Comparison of ENCODE assay signal across 21 mouse cellular contexts in the genomic region with DNA sequence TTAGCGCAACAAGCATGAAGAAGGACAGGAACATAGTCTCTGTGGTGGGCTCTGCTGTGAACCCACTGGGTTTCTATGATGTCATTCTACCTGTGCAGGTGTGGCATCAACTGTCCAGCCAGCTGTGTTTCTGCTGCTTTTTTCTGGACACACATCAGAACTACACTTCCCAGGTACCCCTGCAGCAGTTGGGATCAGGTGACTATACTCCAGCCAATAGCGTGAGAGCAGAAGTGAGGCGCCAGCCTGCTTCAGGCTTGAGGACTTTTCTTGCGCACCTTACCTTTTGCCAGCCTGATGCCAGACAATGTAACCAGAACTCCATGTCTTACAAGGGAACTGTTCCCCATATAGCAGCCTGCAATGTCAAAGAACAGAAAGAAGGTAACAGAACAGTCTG.
A peak's percentile ranks its signal among the peaks of the same experiment; 100 is the strongest.
DNase-seq lines count a peak whose midpoint lies in the region; ATAC-seq and TF ChIP-seq lines count a peak whose summit lies in the region.
"Had no signal": no experiment of that assay in that cellular context is flagged by ENCODE, and none has a peak within 500 bp of the region (broad histone marks: within the 10 kb centered on the region; RNA-seq: fewer than 3 reads in every experiment).

No protein-coding gene starts in this region.

- WGBS in hindbrain, postnatal 0 days = 88% methylated on average over 4 of the region's 4 CpGs
- WGBS in hindbrain, embryonic 16.5 days = 86% methylated on average over 4 of the region's 4 CpGs

- H3K79me2 ChIP-seq in CH12.LX (replicated peaks; ENCODE audit: control insufficient read depth, extremely low read depth, insufficient read depth, poor library complexity, severe bottlenecking) = no peaks in the 10 kb centered on the region

- H3K4me2 ChIP-seq in hindbrain, postnatal 0 days (ENCODE audit: low read depth, low read length) = no peak overlapping the region
- H3K4me2 ChIP-seq in hindbrain, embryonic 16.5 days (ENCODE audit: low read length) = no peak overlapping the region
- H3K4me2 ChIP-seq in CH12.LX (ENCODE audit: insufficient read depth, low read depth, poor library complexity, severe bottlenecking) = no peak overlapping the region
- H3K4me2 ChIP-seq: embryonic facial prominence, embryonic 12.5 days; forebrain, embryonic 12.5 days; heart, embryonic 11.5 days; heart, embryonic 15.5 days; hindbrain, embryonic 13.5 days had no signal

- no peak for TF ChIP-seq CTCF in hindbrain, postnatal 0 days (IDR thresholded peaks at IDR 0.05; ENCODE audit: low read depth)
- TF ChIP-seq CTCF in CH12.LX (conservative IDR thresholded peaks at IDR 0.05 in 1 of 2, IDR thresholded peaks at IDR 0.05 in 1 of 2; ENCODE audit: low read depth in 2 of 2, low read length in 2 of 2) = no peak

- no peaks in the 10 kb centered on the region for H3K36me3 ChIP-seq in hindbrain, postnatal 0 days (ENCODE audit: insufficient read depth, low read length)
- H3K36me3 ChIP-seq in hindbrain, embryonic 16.5 days (ENCODE audit: control insufficient read depth, insufficient read depth, low read length) = no peaks in the 10 kb centered on the region
- H3K36me3 ChIP-seq in CH12.LX (replicated peaks in 1 of 2; ENCODE audit: control insufficient read depth in 1 of 2, insufficient read depth in 1 of 2, low read length in 1 of 2) = no peaks in the 10 kb centered on the region
- H3K36me3 ChIP-seq: embryonic facial prominence, embryonic 12.5 days; forebrain, embryonic 12.5 days; heart, embryonic 15.5 days; hindbrain, embryonic 13.5 days had no signal

- H3K27ac ChIP-seq in hindbrain, postnatal 0 days = no peak overlapping the region
- H3K27ac ChIP-seq in hindbrain, embryonic 16.5 days (ENCODE audit: low read depth, low read length) = no peak overlapping the region
- H3K27ac ChIP-seq in CH12.LX (ENCODE audit: insufficient read depth, low read depth) = no peak overlapping the region
- H3K27ac ChIP-seq: embryonic facial prominence, embryonic 12.5 days; gastrocnemius, adult 2 months; heart, embryonic 15.5 days; hindbrain, embryonic 13.5 days had no signal

- no peak for TF ChIP-seq RAD21 in CH12.LX (IDR thresholded peaks at IDR 0.05; ENCODE audit: low read depth, low read length)

- H3K27me3 ChIP-seq in hindbrain, postnatal 0 days (ENCODE audit: insufficient read depth, low read length) = no peaks in the 10 kb centered on the region
- H3K27me3 ChIP-seq in hindbrain, embryonic 16.5 days (replicated peaks; ENCODE audit: control insufficient read depth, insufficient read depth, low read length) = no peaks in the 10 kb centered on the region
- peaks cover 92% of the 10 kb centered on the region for H3K27me3 ChIP-seq in CH12.LX (replicated peaks)
- H3K27me3 ChIP-seq: embryonic facial prominence, embryonic 12.5 days; forebrain, embryonic 12.5 days; heart, embryonic 15.5 days had no signal

- H3K9me3 ChIP-seq in hindbrain, postnatal 0 days (ENCODE audit: low read length) = no peaks in the 10 kb centered on the region
- no peaks in the 10 kb centered on the region for H3K9me3 ChIP-seq in hindbrain, embryonic 16.5 days (ENCODE audit: control insufficient read depth, low read length)
- H3K9me3 ChIP-seq in CH12.LX (replicated peaks; ENCODE audit: low read length) = no peaks in the 10 kb centered on the region
- H3K9me3 ChIP-seq: embryonic facial prominence, embryonic 12.5 days; forebrain, embryonic 12.5 days; heart, embryonic 15.5 days; hindbrain, embryonic 13.5 days had no signal

- H3K4me3 ChIP-seq in hindbrain, postnatal 0 days (ENCODE audit: low read length) = no peak overlapping the region
- H3K4me3 ChIP-seq in hindbrain, embryonic 16.5 days (ENCODE audit: low read length) = no peak overlapping the region
- no peak overlapping the region for H3K4me3 ChIP-seq in CH12.LX (replicated peaks in 1 of 3; ENCODE audit: low read depth in 2 of 3, low read length in 2 of 3, poor library complexity in 1 of 3)
- H3K4me3 ChIP-seq: embryonic facial prominence, embryonic 12.5 days; forebrain, embryonic 12.5 days; gastrocnemius, adult 2 months; heart, embryonic 15.5 days; hindbrain, embryonic 13.5 days had no signal

- H3K4me1 ChIP-seq in hindbrain, postnatal 0 days (ENCODE audit: insufficient read depth, low read length) = peaks cover 12% of the 10 kb centered on the region
- H3K4me1 ChIP-seq in hindbrain, embryonic 16.5 days (ENCODE audit: control insufficient read depth, insufficient read depth, low read depth, low read length) = peaks cover 9% of the 10 kb centered on the region
- H3K4me1 ChIP-seq in CH12.LX (ENCODE audit: control insufficient read depth in 1 of 2, insufficient read depth in 2 of 2) = peaks cover 0 to 4% of the 10 kb centered on the region in 2 experiments; a peak in 1 of 4 replicates

- no peak for ATAC-seq in hindbrain, postnatal 0 days
- ATAC-seq in hindbrain, embryonic 16.5 days = no peak
- ATAC-seq: forebrain, postnatal 0 days; intestine, embryonic 16.5 days had no signal

- TF ChIP-seq EP300 in CH12.LX (IDR thresholded peaks at IDR 0.05; ENCODE audit: low read length) = no peak

- peak; percentile 27 for DNase-seq in hindbrain, postnatal 0 days (ENCODE audit: low spot score)
- DNase-seq in CH12.LX (ENCODE audit: extremely low read depth) (no peak), R1 (ENCODE audit: low read depth, low spot score) (peak; percentile 69)
- no peak for DNase-seq in adrenal gland, adult 18-20 months (ENCODE audit: low spot score in 2 of 2)
- DNase-seq in cerebellum, adult 18-20 months = no peak
- DNase-seq: adrenal gland, postnatal 14 days; cerebellum, adult 2 months; cerebellum, postnatal 25 days; forebrain, postnatal 0 days; gastrocnemius, adult 2 months; gastrocnemius, postnatal 36 days; heart, adult 18-20 months; heart, postnatal 14 days; kidney, adult 2 months had no signal

- H3K9ac ChIP-seq in hindbrain, postnatal 0 days (replicated peaks; ENCODE audit: low read length) = no peak overlapping the region
- H3K9ac ChIP-seq in hindbrain, embryonic 16.5 days (ENCODE audit: low read depth, low read length) = no peak overlapping the region
- H3K9ac ChIP-seq in CH12.LX (ENCODE audit: insufficient read depth, low read depth) = no peak overlapping the region
- H3K9ac ChIP-seq: embryonic facial prominence, embryonic 12.5 days; forebrain, embryonic 12.5 days; forebrain, postnatal 0 days; heart, embryonic 15.5 days; hindbrain, embryonic 13.5 days had no signal

- in situ Hi-C loops in CH12.LX (cut with MboI; ENCODE audit: low pct_ligation_motif_present, low pct_unique_long_range_greater_than_20kb, low sequenced_read_pairs) = loop anchor here (10.0 kb wide), 1 partner anchor 286 kb away; no protein-coding TSS in a partner anchor

- dilution Hi-C loops in CH12.LX (cut with MboI; ENCODE audit: extremely low pct_ligation_motif_present, extremely low pct_unique_long_range_greater_than_20kb, low sequenced_read_pairs) = no loop called here

- no peak for TF ChIP-seq POLR2A in CH12.LX (IDR thresholded peaks at IDR 0.05; ENCODE audit: low read depth, low read length)

TF ChIP-seq in CH12.LX, 34 proteins besides CTCF, POLR2A, EP300 and RAD21:
- TF ChIP-seq JUN (IDR thresholded peaks at IDR 0.05; ENCODE audit: insufficient read depth, low read depth, low read length) (no peak), USF1 (IDR thresholded peaks at IDR 0.05; ENCODE audit: low read depth, low read length) (peak; percentile 57), HCFC1 (IDR thresholded peaks at IDR 0.05; ENCODE audit: low read depth, low read length) (peak; percentile 75), SMC3 (IDR thresholded peaks at IDR 0.05; ENCODE audit: low read depth, low read length) (no peak), CHD1 (IDR thresholded peaks at IDR 0.05; ENCODE audit: low read depth, low read length) (no peak), USF2 (conservative IDR thresholded peaks at IDR 0.05; ENCODE audit: low read depth, low read length) (peak; percentile 32), NELFE (IDR thresholded peaks at IDR 0.05; ENCODE audit: low read depth, low read length) (no peak), IRF4 (IDR thresholded peaks at IDR 0.05; ENCODE audit: low read depth, low read length) (no peak)

Comparison
In these comparisons a context has a peak if more than half of its experiments do, and no peak if none do; other contexts are left out.
1. DNase-seq: peak in hindbrain, postnatal 0 days (single experiment) and R1 (single experiment); none in CH12.LX (single experiment), adrenal gland, adult 18-20 months (0 of 2) and cerebellum, adult 18-20 months (0 of 2).